Mouse (Mus musculus) lung, postnatal 0 days (tissue): ENCODE data around the gene Slc39a2. TPM values are rescaled to one million over a fixed set of nuclear protein-coding genes. Genes with fewer than 3 reads are reported as not detected.
A peak's percentile ranks its signal among the peaks of the same experiment; 100 is the strongest.

ENCODE experiments used
- ATAC-seq: fragments of 200-750 bp; cut with Nextera tagmentation; 2 replicates; pipeline ENCODE4 v1.8.0; 2017; ENCODE audit warnings: moderate library complexity
- DNase-seq: peaks from one replicate; pipeline ENCODE4 v3.0.0-alpha.2; 2016; ENCODE audit warnings: low spot score
- H3K27ac ChIP-seq: fragments of 300-500 bp; sonication (generic); 2 replicates; pipeline ENCODE4 v1.5.1; 2014; ENCODE audit warnings: antibody characterized with exemption, mild to moderate bottlenecking, low read length, mixed read lengths
- H3K27me3 ChIP-seq: fragments of 300-500 bp; sonication (generic); replicated peaks from 2 replicates; pipeline ENCODE4 v1.6.1; 2014; ENCODE audit warnings: low read length, mixed read lengths; ENCODE audit not compliant: insufficient read depth
- H3K36me3 ChIP-seq: fragments of 300-500 bp; sonication (generic); 2 replicates; pipeline ENCODE4 v1.6.1; 2014; ENCODE audit warnings: low read length, mixed read lengths; ENCODE audit not compliant: insufficient read depth
- H3K4me1 ChIP-seq: fragments of 300-500 bp; sonication (generic); 2 replicates; pipeline ENCODE4 v1.6.1; 2014; ENCODE audit warnings: antibody characterized with exemption, low read depth, low read length, mixed read lengths; ENCODE audit not compliant: insufficient read depth
- H3K4me2 ChIP-seq: fragments of 300-500 bp; sonication (generic); replicated peaks from 2 replicates; pipeline ENCODE4 v1.6.1; 2014; ENCODE audit warnings: low read depth, mild to moderate bottlenecking, low read length, moderate library complexity, mixed read lengths
- H3K4me3 ChIP-seq: fragments of 300-500 bp; sonication (generic); 2 replicates; pipeline ENCODE4 v1.5.1; 2014; ENCODE audit warnings: low read depth, low read length
- H3K9ac ChIP-seq: fragments of 300-500 bp; sonication (generic); replicated peaks from 2 replicates; pipeline ENCODE4 v1.6.1; 2014; ENCODE audit warnings: low read depth, mild to moderate bottlenecking
- H3K9me3 ChIP-seq: fragments of 300-500 bp; sonication (generic); 2 replicates; pipeline ENCODE4 v1.6.1; 2016; ENCODE audit warnings: low read length, mixed read lengths
- CTCF ChIP-seq: IDR thresholded peaks from 2 replicates; pipeline ENCODE4 v1.5.1; 2016; ENCODE audit warnings: antibody characterized with exemption, mild to moderate bottlenecking
- EP300 ChIP-seq: IDR thresholded peaks from 2 replicates; pipeline ENCODE4 v1.6.1; 2016; ENCODE audit warnings: antibody characterized with exemption, mild to moderate bottlenecking, control low read depth
- WGBS: fragments of 180-500 bp; shearing (Covaris S2); extraction: QIAGEN DNeasy Blood & Tissue Kit; methylation state at CpG from one replicate; pipeline ENCODE4 v1.1.7; 2014; 5-methylcytosine and 5-hydroxymethylcytosine counted together
- polyA plus RNA-seq: library from polyadenylated mRNA; unstranded; fragments of >200 nt; fragmentation: Nextera tagmentation; extraction: Ambion mirVana; gene quantifications from 2 replicates; pipeline ENCODE4 v1.2.1, GENCODE M21; 2015

The Slc39a2 gene
- polyA plus RNA-seq, 1 experiment from 2014 or later, result 3.7 TPM

DNA sequence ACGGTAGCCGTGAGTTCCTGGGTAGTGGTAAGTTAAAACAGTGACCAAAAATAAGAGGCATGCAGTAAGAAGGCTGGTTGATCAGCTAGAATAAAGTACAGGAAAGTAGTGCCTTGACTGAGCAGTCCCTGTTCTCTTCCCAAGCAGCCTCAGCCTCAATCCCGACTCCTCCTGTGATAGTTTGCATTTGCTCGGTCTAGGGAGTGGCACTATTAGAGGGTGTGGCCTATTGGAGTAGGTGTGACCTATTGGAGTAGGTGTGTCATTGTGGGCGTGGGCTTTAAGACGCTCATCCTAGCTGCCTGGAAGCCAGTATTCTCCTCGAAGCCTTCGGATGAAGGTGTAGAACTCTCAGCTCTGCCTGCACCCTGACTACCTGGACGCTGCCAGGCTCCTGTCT, 46.3 kb downstream of the Slc39a2 start:
- Histone ChIP-seq H3K9me3 (no peaks in the 10 kb centered on the region), H3K4me3 (no peak overlapping the region), H3K4me2 (no peak overlapping the region), H3K4me1 (0 out of 2 replicates have a peak, but pooled peaks cover 2% of the 10 kb centered on the region), H3K27me3 (no peaks in the 10 kb centered on the region), H3K36me3 (no peaks in the 10 kb centered on the region), H3K9ac (no peak overlapping the region), H3K27ac (no peak overlapping the region)
- TF ChIP-seq EP300, result no peak
- no peak for TF ChIP-seq CTCF
- DNase-seq, result no peak
- no peak for ATAC-seq
- 90% methylated on average over 9 of the region's 9 CpGs for WGBS

DNA sequence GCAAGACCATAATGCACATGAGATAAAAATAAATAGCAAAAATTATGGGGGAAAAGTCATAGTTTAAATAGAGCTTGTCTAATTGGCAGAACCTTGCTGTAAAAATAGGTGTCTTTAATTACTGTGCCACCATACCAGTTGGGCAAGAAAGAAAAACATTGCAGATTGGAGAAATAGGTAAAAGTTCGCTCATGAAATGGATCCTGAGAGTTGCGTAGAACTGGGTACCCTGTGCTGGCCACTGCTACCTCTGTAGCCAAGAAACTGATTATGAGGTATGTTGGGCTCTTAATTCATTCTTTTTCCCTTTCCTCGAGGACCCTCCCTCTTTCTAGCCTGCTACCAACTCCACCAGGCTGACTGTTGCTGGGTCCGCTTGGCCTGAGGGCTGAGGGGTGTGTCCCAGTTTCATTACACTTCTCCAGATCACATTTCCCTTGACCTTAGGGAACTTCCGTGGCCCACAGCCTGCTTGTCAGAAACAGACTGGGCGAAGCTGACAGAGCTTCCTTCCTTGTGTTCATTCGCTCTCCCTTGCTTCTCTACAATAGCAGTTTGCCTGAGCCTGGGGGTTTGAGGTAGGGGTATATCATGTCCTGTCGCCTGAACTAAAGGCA, 48.4 kb downstream of the Slc39a2 start:
- WGBS, result 44% methylated on average over 8 of the region's 8 CpGs

GRCm38 (mm10) chr14:51941577-51941976, 48.9 kb downstream of the Slc39a2 start:
- H3K9me3 ChIP-seq, result no peaks in the 10 kb centered on the region
- DNase-seq (no peak), ATAC-seq (no peak)
- 0 out of 2 replicates have a peak, but pooled peaks cover 2% of the 10 kb centered on the region for H3K4me1 ChIP-seq
- H3K27me3 ChIP-seq, result no peaks in the 10 kb centered on the region
- H3K4me3 ChIP-seq, result no peak overlapping the region
- 64% methylated on average over 9 of the region's 9 CpGs for WGBS
- H3K36me3 ChIP-seq, result no peaks in the 10 kb centered on the region
- H3K9ac ChIP-seq, result no peak overlapping the region
- no peak overlapping the region for H3K4me2 ChIP-seq
- no peak overlapping the region for H3K27ac ChIP-seq
- TF ChIP-seq CTCF (no peak), EP300 (no peak)

More for the DNA sequence above, 48.4 kb downstream of the Slc39a2 start:
- peak; percentile 49; the same call in 1 of the 2 replicates for ATAC-seq
- no peaks in the 10 kb centered on the region for H3K27me3 ChIP-seq
- H3K9ac ChIP-seq, result no peak overlapping the region
- H3K4me3 ChIP-seq, result no peak overlapping the region
- H3K4me1 ChIP-seq, result 0 out of 2 replicates have a peak, but pooled peaks cover 2% of the 10 kb centered on the region
- TF ChIP-seq EP300, result no peak
- TF ChIP-seq CTCF, result no peak
- no peak overlapping the region for H3K4me2 ChIP-seq
- no peak overlapping the region for H3K27ac ChIP-seq
- no peaks in the 10 kb centered on the region for H3K9me3 ChIP-seq
- peak; percentile 42 for DNase-seq
- no peaks in the 10 kb centered on the region for H3K36me3 ChIP-seq

- no peak overlapping the region for H3K4me3 ChIP-seq
- H3K27ac ChIP-seq, result no peak overlapping the region
- H3K36me3 ChIP-seq, result no peaks in the 10 kb centered on the region
- DNase-seq, result no peak
- H3K27me3 ChIP-seq, result no peaks in the 10 kb centered on the region
- WGBS, result 39% methylated on average over 7 of the region's 7 CpGs
- no peaks in the 10 kb centered on the region for H3K9me3 ChIP-seq
- TF ChIP-seq CTCF (no peak), EP300 (no peak)
- H3K4me2 ChIP-seq, result no peak overlapping the region
- H3K4me1 ChIP-seq, result 0 out of 2 replicates have a peak, but pooled peaks cover 2% of the 10 kb centered on the region
- ATAC-seq, result no peak
- H3K9ac ChIP-seq, result no peak overlapping the region
Observed at GRCm38 (mm10) chr14:51942236-51942635, 49.5 kb downstream of the Slc39a2 start.

- H3K27me3 ChIP-seq, result no peaks in the 10 kb centered on the region
- ATAC-seq, result no peak
Observed at GRCm38 (mm10) chr14:51943336-51943735, 50.6 kb downstream of the Slc39a2 start.

More at GRCm38 (mm10) chr14:51943336-51943735, 50.6 kb downstream of the Slc39a2 start:
- H3K36me3 ChIP-seq, result no peaks in the 10 kb centered on the region
- H3K9ac ChIP-seq, result no peak overlapping the region
- H3K4me2 ChIP-seq, result no peak overlapping the region
- no peak for DNase-seq
- H3K4me3 ChIP-seq, result no peak overlapping the region
- 67% methylated on average over 6 of the region's 6 CpGs for WGBS
- H3K9me3 ChIP-seq, result no peaks in the 10 kb centered on the region
- TF ChIP-seq EP300 (no peak), CTCF (no peak)
- no peak overlapping the region for H3K27ac ChIP-seq
- 0 out of 2 replicates have a peak, but pooled peaks cover 2% of the 10 kb centered on the region for H3K4me1 ChIP-seq

Other genes starting within 250 kb of the Slc39a2 start
- gene Gm17079, start 197.4 kb upstream of the Slc39a2 start, polyA plus RNA-seq, result not detected in 2 replicates
- not detected in 2 replicates for gene Gm5800, start 175.7 kb upstream of the Slc39a2 start, polyA plus RNA-seq
- gene Ang4, start 119.3 kb upstream of the Slc39a2 start, polyA plus RNA-seq, result not detected in 2 replicates
- gene AY358078, start 92.8 kb upstream of the Slc39a2 start, polyA plus RNA-seq, result not detected in 2 replicates
- 0.80 and 1.6 TPM in 2 replicates for gene Ear6, start 39.2 kb upstream of the Slc39a2 start, polyA plus RNA-seq
- gene Mettl17, start 8.0 kb upstream of the Slc39a2 start, polyA plus RNA-seq, result 25.3 and 33.9 TPM in 2 replicates
- 94.9 and 103 TPM in 2 replicates for gene Ndrg2, start 21.3 kb downstream of the Slc39a2 start, polyA plus RNA-seq
- not detected in 2 replicates for gene Tppp2, start 25.5 kb downstream of the Slc39a2 start, polyA plus RNA-seq
- not detected in 2 replicates for gene Rnase13, start 29.9 kb downstream of the Slc39a2 start, polyA plus RNA-seq
- gene Arhgef40, start 91.8 kb downstream of the Slc39a2 start, polyA plus RNA-seq, result 46.3 and 56.6 TPM in 2 replicates
- 0.66 and 0.96 TPM in 2 replicates for gene Tmem253, start 122.8 kb downstream of the Slc39a2 start, polyA plus RNA-seq
- 23.0 and 24.1 TPM in 2 replicates for gene Zfp219, start 127.8 kb downstream of the Slc39a2 start, polyA plus RNA-seq
- gene Olfr221, start 149.6 kb downstream of the Slc39a2 start, polyA plus RNA-seq, result 0.08 TPM in 1 of 2 replicates, not detected in the other
- gene Hnrnpc, start 211.1 kb downstream of the Slc39a2 start, polyA plus RNA-seq, result 170 and 210 TPM in 2 replicates
- gene Rpgrip1, start 217.8 kb downstream of the Slc39a2 start, polyA plus RNA-seq, result 31.4 and 38.4 TPM in 2 replicates